Mouse (Mus musculus) left cerebral cortex, postnatal 14 days (tissue): ENCODE data around the gene Olfr843. TPM values are rescaled to one million over a fixed set of nuclear protein-coding genes. Genes with fewer than 3 reads are reported as not detected.

Experiments used
- DNase-seq, 2 experiments: peaks; one replicate each; pipeline ENCODE4 v3.0.0; 2021 to 2022; ENCODE audit warnings: low spot score in 2 of 2, mixed read lengths in 1 of 2
- intact Hi-C: fragments of 180-260 bp; cut with DNase I; formaldehyde crosslinking; loops from one replicate; pipeline ENCODE4 v1.15.1; 2025
- long read RNA-seq, 2 experiments: library from polyadenylated mRNA; stranded (forward); transcript quantifications; one replicate each; pipeline ENCODE4 v2.0.0; 2021
- total RNA-seq, 2 experiments: library from RNA; stranded (reverse); gene quantifications; 2 replicates each; pipeline ENCODE4 v1.2.3; 2021

Gene Olfr843
- not detected for total RNA-seq
- long read RNA-seq, experiment 1 = 0 reads
- long read RNA-seq, experiment 2 = 0 reads

DNA sequence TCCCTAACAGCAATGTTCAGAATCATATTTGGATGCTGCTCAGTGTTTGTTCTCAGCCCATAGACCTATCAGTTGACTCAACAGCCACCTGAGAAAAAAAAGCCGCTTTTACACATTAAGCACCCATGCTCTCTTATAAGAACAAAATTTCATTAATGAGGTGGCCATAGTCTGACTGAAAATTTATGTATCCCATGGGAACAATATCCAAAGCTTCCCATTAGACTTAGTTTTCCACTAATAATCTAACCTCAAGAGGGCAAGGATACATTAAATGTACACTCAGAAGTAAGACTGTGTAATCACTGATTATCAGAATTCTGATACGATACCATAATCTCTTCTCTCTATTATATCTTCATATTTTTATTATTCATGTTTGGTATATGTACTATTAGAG is at the start of gene Olfr843:
Gene Olfr843 (minus strand): TSS at position 101 of the 400 bp plus-strand sequence.
- intact Hi-C loops = no loop called here
- DNase-seq = no peak

Other genes with a start within 250 kb of the Olfr843 start
- gene Olfr835, start 219.3 kb downstream of the Olfr843 start, total RNA-seq = not detected
- gene Olfr836, start 131.6 kb downstream of the Olfr843 start, total RNA-seq = not detected
- not detected for gene Olfr837, start 115.7 kb downstream of the Olfr843 start, total RNA-seq
- under 1 TPM; 0.07 to 0.08 TPM for gene Olfr839-ps1, start 74.7 kb downstream of the Olfr843 start, total RNA-seq
- gene Olfr844, start 64.4 kb upstream of the Olfr843 start, total RNA-seq = not detected
- gene Olfr845, start 84.5 kb upstream of the Olfr843 start, total RNA-seq = not detected
- gene Olfr846, start 112.0 kb upstream of the Olfr843 start, total RNA-seq = not detected
- gene Olfr847, start 126.7 kb upstream of the Olfr843 start, total RNA-seq = not detected
- not detected for gene Olfr849, start 188.3 kb upstream of the Olfr843 start, total RNA-seq
- not detected for gene Olfr850, start 226.3 kb upstream of the Olfr843 start, total RNA-seq
- not detected for gene Olfr851, start 241.3 kb upstream of the Olfr843 start, total RNA-seq